13 mouse cellular contexts compared by ENCODE assay signal in the genomic region with DNA sequence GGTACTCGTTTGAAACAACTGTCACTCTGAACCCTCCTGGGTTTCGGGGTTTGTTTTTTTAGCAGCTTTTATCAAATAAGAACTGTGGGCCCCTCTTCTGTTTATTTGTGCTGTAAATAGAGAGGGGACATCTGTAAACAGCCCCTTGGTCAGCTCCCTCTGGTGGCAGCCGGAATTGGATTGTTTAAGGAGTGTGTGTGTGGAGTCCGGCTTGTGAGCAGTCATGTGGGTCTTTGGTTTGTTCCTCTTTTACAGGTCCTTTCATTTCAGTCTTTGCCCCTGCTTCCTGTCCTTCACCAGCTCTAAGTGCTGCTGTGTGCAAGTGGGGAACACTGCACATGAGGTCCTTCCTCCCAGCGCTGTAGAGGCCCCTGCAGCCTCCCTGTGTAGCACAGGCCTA. TPM values are rescaled to one million over a fixed set of nuclear protein-coding genes. Genes with fewer than 3 reads are reported as not detected.
DNase-seq lines count a peak whose midpoint lies in the region; ATAC-seq and TF ChIP-seq lines count a peak whose summit lies in the region.
"Had no signal": no experiment of that assay in that cellular context is flagged by ENCODE, and none has a peak within 500 bp of the region (broad histone marks: within the 10 kb centered on the region; RNA-seq: fewer than 3 reads in every experiment).

No protein-coding gene starts in this region.

- H3K27me3 ChIP-seq in kidney, adult 2 months (replicated peaks; ENCODE audit: control insufficient read depth, insufficient read depth, low read length), result no peaks in the 10 kb centered on the region
- H3K27me3 ChIP-seq: embryonic facial prominence, embryonic 12.5 days had no signal

- DNase-seq in kidney, adult 2 months, result peak; percentile 28
- no peak for DNase-seq in kidney, adult 9 months
- DNase-seq in spleen, adult 18-20 months, result peak; percentile 43 to 53
- DNase-seq in spleen, adult 12 weeks (ENCODE audit: low spot score), result no peak
- DNase-seq in retina, postnatal 1 day, result no peak
- no peak for DNase-seq in yolk sac, embryonic 10.5 days (ENCODE audit: low spot score)
- DNase-seq: left cerebral cortex, postnatal 4 days had no signal

- no peak overlapping the region for H3K4me3 ChIP-seq in kidney, adult 2 months (ENCODE audit: insufficient read depth, low read depth, low read length)
- H3K4me3 ChIP-seq: embryonic facial prominence, embryonic 12.5 days had no signal

- ATAC-seq in megakaryocyte, adult 5-6 weeks (ENCODE audit: poor library complexity, severe bottlenecking), result peak; percentile 96
- ATAC-seq in activated CD4-positive, CD25-positive, alpha-beta regulatory T cell, adult 4 months, result no peak

- no peak overlapping the region for H3K27ac ChIP-seq in kidney, adult 2 months (ENCODE audit: insufficient read depth, low read depth, low read length)
- H3K27ac ChIP-seq: embryonic facial prominence, embryonic 12.5 days; hindbrain, embryonic 14.5 days had no signal

- 73% methylated on average over 5 of the region's 5 CpGs for WGBS in kidney, adult 2 months

- no peaks in the 10 kb centered on the region; the same call in none of the 2 replicates for H3K36me3 ChIP-seq in kidney, adult 2 months (ENCODE audit: control insufficient read depth, insufficient read depth, low read length)

- no peaks in the 10 kb centered on the region for H3K4me1 ChIP-seq in kidney, adult 2 months (ENCODE audit: control insufficient read depth, insufficient read depth, low read length)
- H3K4me1 ChIP-seq: embryonic facial prominence, embryonic 12.5 days had no signal

- TF ChIP-seq POLR2A in kidney, adult 2 months (IDR thresholded peaks at IDR 0.05; ENCODE audit: low read depth, low read length), result no peak

- TF ChIP-seq CTCF in kidney, adult 2 months (conservative IDR thresholded peaks at IDR 0.05; ENCODE audit: insufficient read depth, insufficient read length, low read depth, low read length), result no peak

RNA-seq across cellular contexts. Expression of gene Gm13420, which starts 12.1 kb away (rescaled TPM):
- 6.1 and 9.4 TPM in 2 replicates for polyA plus RNA-seq in kidney, adult 2 months (2012; rRNA removed)
- total RNA-seq in megakaryocyte, adult 5-6 weeks (2015), result not detected in 2 replicates
- not detected in 2 replicates for total RNA-seq in megakaryocyte, adult 5-6 weeks (2017)
- polyA plus RNA-seq in activated CD4-positive, CD25-positive, alpha-beta regulatory T cell, adult 4 months (2017; shearing (Covaris generic)), result under 1 TPM in 1 of 2 experiments, not detected in 1; 0.30 TPM
- total RNA-seq: MEL had no signal
- polyA plus RNA-seq: embryonic facial prominence, embryonic 12.5 days had no signal

RNA-seq across cellular contexts. Expression of gene Gm13547, which starts 19.7 kb away (rescaled TPM):
- polyA plus RNA-seq in kidney, adult 2 months (2012; rRNA removed), result not detected in 2 replicates
- total RNA-seq in megakaryocyte, adult 5-6 weeks (2015), result 0.39 TPM in 1 of 2 replicates, not detected in the other
- not detected in 2 replicates for total RNA-seq in megakaryocyte, adult 5-6 weeks (2017)
- not detected for polyA plus RNA-seq in activated CD4-positive, CD25-positive, alpha-beta regulatory T cell, adult 4 months (2017; shearing (Covaris generic))
- total RNA-seq: left cerebral cortex, postnatal 4 days; MEL had no signal
- polyA plus RNA-seq: brain, embryonic 14.5 days; embryonic facial prominence, embryonic 12.5 days; hindbrain, embryonic 14.5 days had no signal

RNA-seq across cellular contexts. Expression of gene Coq4, which starts 47.9 kb away (rescaled TPM):
- polyA plus RNA-seq in kidney, adult 2 months (2012; rRNA removed), result 87.5 and 111 TPM in 2 replicates
- 3.5 and 4.6 TPM in 2 replicates for total RNA-seq in megakaryocyte, adult 5-6 weeks (2015)
- 1.5 and 2.9 TPM in 2 replicates for total RNA-seq in megakaryocyte, adult 5-6 weeks (2017)
- 10 to 100 TPM in 1 of 2 experiments, 1 to 10 TPM in 1; 5.8 to 10.5 TPM for polyA plus RNA-seq in activated CD4-positive, CD25-positive, alpha-beta regulatory T cell, adult 4 months (2017; shearing (Covaris generic))

RNA-seq across cellular contexts. Expression of gene Trub2, which starts 48.9 kb away (rescaled TPM):
- 32.7 and 46.2 TPM in 2 replicates for polyA plus RNA-seq in kidney, adult 2 months (2012; rRNA removed)
- 13.7 and 16.1 TPM in 2 replicates for total RNA-seq in megakaryocyte, adult 5-6 weeks (2015)
- total RNA-seq in megakaryocyte, adult 5-6 weeks (2017), result 21.3 and 33.2 TPM in 2 replicates
- 10 to 100 TPM; 21.7 to 30.0 TPM for polyA plus RNA-seq in activated CD4-positive, CD25-positive, alpha-beta regulatory T cell, adult 4 months (2017; shearing (Covaris generic))

Comparison
In these comparisons a context has a peak if more than half of its experiments do, and no peak if none do; other contexts are left out.
1. DNase-seq: peak in kidney, adult 2 months (single experiment) and spleen, adult 18-20 months (2 of 2); none in kidney, adult 9 months (single experiment), spleen, adult 12 weeks (single experiment), retina, postnatal 1 day (single experiment) and yolk sac, embryonic 10.5 days (single experiment).